Mouse (Mus musculus) lung, embryonic 16.5 days (tissue): ENCODE measurements around the gene Dpp9. TPM values are rescaled to one million over a fixed set of nuclear protein-coding genes. Genes with fewer than 3 reads are reported as not detected.
A peak's percentile ranks its signal among the peaks of the same experiment; 100 is the strongest.

Source experiments
- ATAC-seq: fragments of 200-750 bp; cut with Nextera tagmentation; 2 replicates; pipeline ENCODE4 v1.8.0; 2017; ENCODE audit warnings: low read depth, mild to moderate bottlenecking, moderate library complexity
- H3K27ac ChIP-seq: fragments of 300-500 bp; sonication (generic); 2 replicates; pipeline ENCODE4 v1.5.1; 2014; ENCODE audit warnings: mild to moderate bottlenecking, control low read depth, low read length
- H3K27me3 ChIP-seq: fragments of 300-500 bp; sonication (generic); 2 replicates; pipeline ENCODE4 v1.6.1; 2014; ENCODE audit warnings: low read depth, low read length, mixed read lengths; ENCODE audit not compliant: control insufficient read depth, insufficient read depth
- H3K36me3 ChIP-seq: fragments of 300-500 bp; sonication (generic); 2 replicates; pipeline ENCODE4 v1.6.1; 2014; ENCODE audit warnings: low read length; ENCODE audit not compliant: control insufficient read depth, insufficient read depth
- H3K4me1 ChIP-seq: fragments of 300-500 bp; sonication (generic); replicated peaks from 2 replicates; pipeline ENCODE4 v1.6.1; 2014; ENCODE audit warnings: low read length, mixed read lengths; ENCODE audit not compliant: control insufficient read depth, insufficient read depth
- H3K4me2 ChIP-seq: fragments of 300-500 bp; sonication (generic); 2 replicates; pipeline ENCODE4 v1.6.1; 2014; ENCODE audit warnings: low read depth, low read length, control low read depth
- H3K4me3 ChIP-seq: fragments of 300-500 bp; sonication (generic); 2 replicates; pipeline ENCODE4 v1.5.1; 2014; ENCODE audit warnings: mild to moderate bottlenecking, low read length, control low read depth
- H3K9ac ChIP-seq: fragments of 300-500 bp; sonication (generic); 2 replicates; pipeline ENCODE4 v1.6.1; 2014; ENCODE audit warnings: low read length, control low read depth
- H3K9me3 ChIP-seq: fragments of 300-500 bp; sonication (generic); 2 replicates; pipeline ENCODE4 v1.6.1; 2016; ENCODE audit warnings: low read length; ENCODE audit not compliant: control insufficient read depth
- WGBS: fragments of 180-500 bp; shearing (Covaris S2); extraction: QIAGEN DNeasy Blood & Tissue Kit; methylation state at CpG from one replicate; pipeline ENCODE4 v1.1.7; 2014; 5-methylcytosine and 5-hydroxymethylcytosine counted together
- polyA plus RNA-seq: library from polyadenylated mRNA; unstranded; fragments of >200 nt; fragmentation: Nextera tagmentation; extraction: Ambion mirVana; gene quantifications from 2 replicates; pipeline ENCODE4 v1.2.1, GENCODE M21; 2015

Gene Dpp9
- polyA plus RNA-seq, 1 experiment from 2014 or later = 41.4 TPM

DNA sequence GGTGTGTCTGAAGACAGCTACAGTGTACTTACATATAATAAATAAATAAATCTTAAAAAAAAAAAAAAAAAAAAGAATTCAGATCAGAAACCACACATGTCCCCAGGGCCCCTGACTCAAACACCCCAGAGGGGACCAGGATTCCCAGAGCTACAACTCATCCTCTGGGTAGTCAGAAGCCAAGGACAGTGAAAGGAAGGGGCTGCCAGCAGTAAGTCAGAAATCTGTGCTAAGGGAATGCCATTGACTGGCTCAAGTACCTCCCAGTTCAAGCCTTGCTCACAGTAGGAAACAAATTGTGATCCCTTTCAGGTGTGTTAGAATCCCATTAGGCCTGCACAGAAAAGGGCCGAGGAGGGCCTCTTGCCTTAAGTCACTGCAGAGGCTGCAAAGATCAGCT, 4.5 kb downstream of the Dpp9 start:
- no peak overlapping the region for H3K27ac ChIP-seq
- 91% methylated on average over 1 of the region's 1 CpGs for WGBS

DNA sequence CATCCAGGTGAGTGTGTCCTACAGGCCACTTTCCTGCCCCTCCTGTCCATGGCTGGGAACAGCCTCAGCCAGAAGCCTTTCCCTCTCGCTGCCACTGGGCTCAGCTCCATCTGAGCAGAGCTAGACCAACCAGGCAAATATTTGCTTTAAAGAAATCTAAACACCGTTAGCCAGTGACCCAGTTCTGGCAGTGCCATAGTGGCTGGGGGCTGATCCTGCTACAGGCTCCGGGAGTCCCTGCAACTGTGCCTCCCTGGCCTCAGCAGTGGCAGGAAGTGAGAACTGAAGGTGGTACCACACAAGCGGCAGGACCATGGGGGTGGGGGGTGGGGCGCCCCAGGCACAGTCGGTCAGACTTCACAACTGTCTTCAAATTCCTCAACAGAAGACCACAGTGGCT, 6.0 kb downstream of the Dpp9 start:
- H3K9ac ChIP-seq = no peak overlapping the region

More for the DNA sequence above, 4.5 kb downstream of the Dpp9 start:
- no peak for ATAC-seq
- Histone ChIP-seq H3K36me3 (peaks cover 18% of the 10 kb centered on the region), H3K27me3 (no peaks in the 10 kb centered on the region), H3K9ac (no peak overlapping the region), H3K4me2 (no peak overlapping the region), H3K9me3 (no peaks in the 10 kb centered on the region), H3K4me3 (no peak overlapping the region), H3K4me1 (peaks cover 25% of the 10 kb centered on the region)

DNA sequence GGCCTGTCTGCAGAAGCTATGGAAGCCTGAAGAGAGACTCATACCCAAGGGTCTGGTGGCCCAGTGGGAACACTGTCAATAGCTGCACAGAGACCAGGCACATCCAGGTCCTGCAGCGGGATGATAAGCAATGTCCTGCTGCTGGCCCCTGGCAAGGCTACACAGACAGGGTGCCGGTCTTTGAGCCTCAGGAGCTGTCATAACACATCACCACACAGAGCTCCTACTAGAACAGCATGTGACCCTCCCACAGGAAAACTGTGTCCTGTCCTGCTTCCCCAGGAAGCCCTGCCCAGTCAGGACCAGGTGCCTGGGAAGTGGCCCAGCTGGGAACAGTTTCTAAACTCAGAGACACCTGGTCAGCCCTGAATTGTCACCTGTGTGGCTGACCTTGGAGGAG, 7.6 kb downstream of the Dpp9 start:
- Histone ChIP-seq H3K27ac (no peak overlapping the region), H3K4me3 (no peak overlapping the region), H3K27me3 (no peaks in the 10 kb centered on the region), H3K9ac (no peak overlapping the region), H3K36me3 (peaks cover 29% of the 10 kb centered on the region), H3K4me1 (peaks cover 6% of the 10 kb centered on the region), H3K4me2 (no peak overlapping the region), H3K9me3 (no peaks in the 10 kb centered on the region)
- 68% methylated on average over 2 of the region's 2 CpGs for WGBS
- ATAC-seq = no peak

More for the DNA sequence above, 6.0 kb downstream of the Dpp9 start:
- Histone ChIP-seq H3K27me3 (no peaks in the 10 kb centered on the region), H3K4me3 (no peak overlapping the region), H3K9me3 (no peaks in the 10 kb centered on the region), H3K4me1 (peaks cover 20% of the 10 kb centered on the region), H3K27ac (peak overlapping the region; percentile 64), H3K4me2 (no peak overlapping the region), H3K36me3 (peaks cover 26% of the 10 kb centered on the region)
- peak; percentile 68 for ATAC-seq
- WGBS = 30% methylated on average over 6 of the region's 6 CpGs

DNA sequence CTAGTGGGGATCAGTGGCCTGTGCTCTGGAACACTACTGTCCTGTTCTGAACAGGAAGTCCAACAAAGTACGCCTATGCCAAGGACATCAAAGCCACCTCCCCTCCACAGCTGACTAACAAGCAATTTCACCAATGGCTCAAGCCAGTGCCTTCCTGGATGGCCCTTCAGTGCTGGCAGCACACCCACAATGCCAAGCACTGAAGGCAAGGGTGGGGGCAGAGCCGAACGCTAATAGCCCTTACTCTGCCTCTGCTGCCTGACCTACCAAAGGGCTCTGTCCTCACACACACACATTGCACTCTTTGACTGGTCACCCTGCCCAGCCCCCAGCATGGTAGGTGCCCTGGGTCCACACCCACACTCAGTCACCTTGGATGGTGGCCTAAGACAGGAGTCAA, 9.9 kb downstream of the Dpp9 start:
- no peak for ATAC-seq
- Histone ChIP-seq H3K9me3 (no peaks in the 10 kb centered on the region), H3K36me3 (peaks cover 47% of the 10 kb centered on the region), H3K4me2 (no peak overlapping the region), H3K27me3 (no peaks in the 10 kb centered on the region), H3K4me3 (no peak overlapping the region), H3K4me1 (peaks cover 6% of the 10 kb centered on the region), H3K27ac (no peak overlapping the region), H3K9ac (no peak overlapping the region)
- WGBS = 86% methylated on average over 3 of the region's 3 CpGs

DNA sequence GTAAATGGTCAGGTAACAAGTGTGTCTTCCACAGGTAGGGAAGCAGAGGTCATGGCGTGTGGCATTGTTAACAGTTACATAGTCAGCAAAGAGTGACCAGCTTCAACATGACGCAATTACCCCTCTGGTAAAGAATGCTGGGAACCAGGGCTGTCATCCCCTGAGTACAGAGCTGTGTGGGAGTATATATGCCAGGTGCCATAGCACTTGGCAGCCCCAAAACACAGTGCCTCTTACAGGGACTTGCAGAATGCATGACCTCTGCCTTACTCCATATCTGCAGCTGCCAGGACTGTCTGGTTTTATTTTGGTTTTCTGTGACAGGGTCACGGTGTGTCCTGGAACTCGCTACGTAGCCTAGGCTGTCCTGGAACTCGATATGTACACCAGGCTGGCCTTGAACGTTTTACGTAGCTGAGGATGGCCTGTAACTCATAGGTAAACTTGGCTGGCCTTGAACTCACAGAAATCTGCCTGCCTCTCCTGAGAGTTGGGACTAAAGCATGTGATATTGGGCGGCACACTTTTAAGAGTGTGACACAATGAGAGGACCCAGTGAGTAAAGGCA, 10.7 kb downstream of the Dpp9 start:
- no peak overlapping the region for H3K27ac ChIP-seq
- ATAC-seq = no peak
- no peak overlapping the region for H3K9ac ChIP-seq
- 90% methylated on average over 9 of the region's 9 CpGs for WGBS
- H3K27me3 ChIP-seq = no peaks in the 10 kb centered on the region
- H3K4me2 ChIP-seq = no peak overlapping the region
- H3K9me3 ChIP-seq = no peaks in the 10 kb centered on the region
- H3K4me1 ChIP-seq = peaks cover 4% of the 10 kb centered on the region
- H3K36me3 ChIP-seq = peaks cover 54% of the 10 kb centered on the region
- no peak overlapping the region for H3K4me3 ChIP-seq

DNA sequence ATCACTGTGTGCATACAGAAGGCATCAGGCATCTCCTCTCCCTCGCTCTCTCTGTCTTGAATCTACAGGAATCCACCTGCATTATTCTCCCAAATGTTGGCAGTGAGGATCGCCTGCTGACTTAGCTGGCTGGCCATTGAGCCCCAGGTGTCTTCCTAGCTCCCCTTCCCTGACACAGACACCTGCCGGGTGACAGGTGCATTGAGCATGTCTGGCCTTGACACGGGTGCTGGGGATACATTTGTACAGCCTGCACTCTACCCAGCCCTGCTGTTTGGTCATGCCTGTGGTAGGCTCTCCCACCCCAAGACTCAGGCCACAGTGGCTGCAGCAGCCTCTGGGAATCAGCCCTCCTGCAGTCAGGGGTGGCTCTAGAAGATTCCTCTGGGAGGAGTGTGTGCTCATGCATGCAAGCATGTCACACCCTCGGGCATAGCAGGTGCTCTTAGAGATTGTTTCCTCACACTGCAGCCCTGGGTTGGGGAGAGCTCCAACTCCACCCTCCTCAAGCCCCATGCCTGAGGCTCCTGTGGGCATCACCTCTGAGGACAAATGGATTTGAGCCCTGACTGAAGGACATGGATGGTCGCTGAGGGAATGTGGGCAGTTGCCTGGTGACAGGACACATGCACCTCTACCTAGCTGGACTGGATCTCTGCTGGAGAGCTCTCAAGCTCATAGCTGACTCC, 11.6 kb downstream of the Dpp9 start:
- no peak overlapping the region for H3K9ac ChIP-seq
- no peak overlapping the region for H3K4me3 ChIP-seq
- H3K9me3 ChIP-seq = no peaks in the 10 kb centered on the region
- no peaks in the 10 kb centered on the region for H3K27me3 ChIP-seq
- H3K27ac ChIP-seq = peak overlapping the region; percentile 53
- no peak for ATAC-seq
- H3K4me2 ChIP-seq = no peak overlapping the region
- 68% methylated on average over 6 of the region's 6 CpGs for WGBS
- H3K4me1 ChIP-seq = no peaks in the 10 kb centered on the region; the same call in 1 of the 2 replicates
- H3K36me3 ChIP-seq = peaks cover 63% of the 10 kb centered on the region

DNA sequence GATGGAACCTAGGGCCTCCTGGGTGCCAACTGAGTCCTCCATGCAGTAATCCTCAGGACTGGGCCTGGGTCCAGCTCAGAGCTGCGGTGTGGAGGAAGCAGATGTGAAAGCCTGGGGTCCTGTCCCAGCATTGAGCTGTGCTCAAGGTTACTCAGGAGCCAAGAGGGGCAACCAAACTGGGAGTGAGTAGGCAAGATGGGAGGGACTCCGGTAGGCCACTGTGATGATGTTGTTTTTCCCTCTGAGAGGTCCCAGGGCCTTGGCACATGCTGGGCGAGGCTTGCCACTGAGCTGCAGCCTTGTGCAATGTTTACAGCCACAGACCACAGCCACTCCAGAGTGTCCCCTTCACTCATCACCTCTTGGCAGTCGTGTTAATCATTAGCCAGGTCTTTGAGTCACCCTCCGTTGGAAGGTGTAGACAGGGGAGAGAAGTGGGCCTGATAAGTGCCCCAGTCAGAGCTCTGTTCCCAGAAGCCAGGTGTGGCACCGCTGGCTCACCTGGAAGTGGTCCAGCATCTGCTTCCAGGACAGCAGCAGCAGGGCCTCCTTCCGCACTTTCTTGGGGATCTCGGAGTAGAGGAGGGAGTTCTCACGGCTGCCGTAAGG, 12.3 kb downstream of the Dpp9 start:
- Histone ChIP-seq H3K4me2 (no peak overlapping the region), H3K4me3 (no peak overlapping the region), H3K27ac (peak overlapping the region; percentile 53), H3K36me3 (peaks cover 65% of the 10 kb centered on the region), H3K9me3 (no peaks in the 10 kb centered on the region), H3K27me3 (no peaks in the 10 kb centered on the region), H3K9ac (no peak overlapping the region), H3K4me1 (no peaks in the 10 kb centered on the region; the same call in 1 of the 2 replicates)
- ATAC-seq = peak; percentile 88
- 59% methylated on average over 10 of the region's 10 CpGs for WGBS

DNA sequence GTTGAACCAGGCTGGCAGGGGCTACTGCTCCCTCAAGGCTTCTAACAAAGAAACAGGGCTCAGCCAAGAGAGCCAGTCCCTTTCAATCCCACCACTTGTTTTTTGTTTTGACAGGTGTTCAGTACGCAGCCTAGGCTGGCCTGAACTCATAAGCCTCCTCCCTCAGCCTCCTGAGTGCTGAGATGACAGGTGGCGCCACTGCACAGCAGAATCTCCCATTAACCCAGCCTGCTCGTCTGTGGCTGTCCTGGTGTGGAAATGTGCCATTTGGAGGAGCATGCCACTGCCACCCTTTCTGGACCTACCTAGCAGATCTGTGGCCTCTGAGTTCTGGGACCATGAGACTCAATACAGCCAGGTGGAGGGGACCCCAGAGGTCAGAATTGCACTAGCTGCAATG, 15.0 kb downstream of the Dpp9 start:
- H3K4me3 ChIP-seq = no peak overlapping the region
- peaks cover 54% of the 10 kb centered on the region for H3K36me3 ChIP-seq
- no peak overlapping the region for H3K9ac ChIP-seq
- ATAC-seq = no peak
- no peak overlapping the region for H3K27ac ChIP-seq
- 67% methylated on average over 3 of the region's 3 CpGs for WGBS
- no peaks in the 10 kb centered on the region for H3K9me3 ChIP-seq
- no peaks in the 10 kb centered on the region for H3K27me3 ChIP-seq
- no peaks in the 10 kb centered on the region; the same call in 1 of the 2 replicates for H3K4me1 ChIP-seq
- no peak overlapping the region for H3K4me2 ChIP-seq

DNA sequence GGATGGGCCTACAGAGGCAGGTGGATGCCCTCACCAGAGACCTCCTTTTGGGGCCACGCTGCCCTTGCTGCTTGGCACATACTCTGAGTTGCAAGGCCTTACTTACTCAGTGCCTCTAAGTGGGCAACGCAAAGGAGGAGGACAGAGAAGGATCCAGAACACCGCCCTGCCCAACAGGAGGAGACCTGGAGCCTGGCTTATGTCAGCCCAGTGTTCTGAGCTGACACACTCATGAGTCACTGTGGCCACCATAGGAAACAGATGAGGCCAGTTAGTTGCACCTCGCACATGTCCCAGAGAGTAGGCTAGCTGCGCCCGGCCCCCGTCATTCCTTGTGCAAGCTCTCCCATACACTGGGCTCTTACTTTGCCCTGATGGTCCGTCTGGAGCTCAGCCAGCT, 16.2 kb downstream of the Dpp9 start:
- Histone ChIP-seq H3K27ac (no peak overlapping the region), H3K4me3 (no peak overlapping the region), H3K4me1 (no peaks in the 10 kb centered on the region; the same call in 1 of the 2 replicates), H3K36me3 (peaks cover 61% of the 10 kb centered on the region), H3K9me3 (no peaks in the 10 kb centered on the region), H3K9ac (no peak overlapping the region), H3K4me2 (no peak overlapping the region), H3K27me3 (no peaks in the 10 kb centered on the region)
- no peak for ATAC-seq
- 92% methylated on average over 8 of the region's 8 CpGs for WGBS
